In the genomic region with DNA sequence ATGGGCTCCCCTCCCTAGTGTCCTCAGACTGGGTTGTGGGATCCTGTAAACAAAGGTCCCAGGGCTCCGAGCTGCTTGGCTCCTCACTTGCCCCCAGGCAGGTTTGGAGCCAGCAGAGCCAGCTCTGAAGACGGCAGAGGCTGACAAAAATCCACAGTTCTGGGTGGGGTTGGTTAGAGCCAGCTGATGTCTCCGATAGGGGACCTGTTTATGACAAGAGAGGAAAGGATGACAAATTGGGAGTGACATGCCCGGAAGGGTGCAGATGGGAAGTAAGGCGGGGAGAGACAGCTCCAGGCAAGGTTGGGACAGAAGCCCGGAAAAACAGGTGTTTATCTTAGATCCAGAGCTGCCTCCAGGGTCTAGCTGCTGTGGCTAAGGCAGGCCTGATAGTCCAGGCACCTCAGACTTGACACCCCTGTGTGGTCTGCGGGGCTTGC, we compare ENCODE assay signal across 1 mouse cellular context.
A peak's percentile ranks its signal among the peaks of the same experiment; 100 is the strongest.
TF ChIP-seq lines count a peak whose summit lies in the region.

No protein-coding gene starts in this region.

TF ChIP-seq in MEL, 35 proteins besides CTCF, POLR2A, EP300 and RAD21 (continued from another document):
- TF ChIP-seq GATA1 (IDR thresholded peaks at IDR 0.05; ENCODE audit: low read depth, low read length) (peak; percentile 84), UBTF (IDR thresholded peaks at IDR 0.05; ENCODE audit: borderline replicate concordance, insufficient read depth, low read depth, low read length) (no peak), MAX (IDR thresholded peaks at IDR 0.05; ENCODE audit: low read length) (no peak), MAZ (IDR thresholded peaks at IDR 0.05; ENCODE audit: low read depth, low read length) (peak; percentile 62; the same call in 1 of the 2 replicates)
